Comparison of ENCODE assay signal across 27 mouse cellular contexts in genomic region chr2:160916714-160917113, GRCm38 (mm10). TPM values are rescaled to one million over a fixed set of nuclear protein-coding genes. Genes with fewer than 3 reads are reported as not detected.
DNase-seq lines count a peak whose midpoint lies in the region; ATAC-seq and TF ChIP-seq lines count a peak whose summit lies in the region.
"Had no signal": no experiment of that assay in that cellular context is flagged by ENCODE, and none has a peak within 500 bp of the region (broad histone marks: within the 10 kb centered on the region; RNA-seq: fewer than 3 reads in every experiment).

No protein-coding gene starts in this region.

- no peaks in the 10 kb centered on the region for H3K9me3 ChIP-seq in intestine, embryonic 14.5 days (ENCODE audit: control insufficient read depth, low read length)
- no peaks in the 10 kb centered on the region for H3K9me3 ChIP-seq in intestine, embryonic 16.5 days (ENCODE audit: control insufficient read depth, low read length)
- H3K9me3 ChIP-seq in embryonic facial prominence, embryonic 14.5 days (ENCODE audit: control insufficient read depth, low read length) = no peaks in the 10 kb centered on the region
- H3K9me3 ChIP-seq: forebrain, embryonic 10.5 days; forebrain, embryonic 15.5 days; heart, embryonic 10.5 days; heart, embryonic 13.5 days had no signal

- TF ChIP-seq CTCF in cerebellum, adult 2 months (IDR thresholded peaks at IDR 0.05; ENCODE audit: borderline replicate concordance, insufficient read depth, low read depth, low read length) = no peak

- no peaks in the 10 kb centered on the region for H3K36me3 ChIP-seq in intestine, embryonic 14.5 days (ENCODE audit: control insufficient read depth, insufficient read depth, low read length)
- H3K36me3 ChIP-seq in intestine, embryonic 16.5 days (ENCODE audit: control insufficient read depth, insufficient read depth, low read length) = no peaks in the 10 kb centered on the region
- no peaks in the 10 kb centered on the region for H3K36me3 ChIP-seq in embryonic facial prominence, embryonic 14.5 days (ENCODE audit: control insufficient read depth, insufficient read depth, low read length)
- H3K36me3 ChIP-seq: forebrain, embryonic 10.5 days; forebrain, embryonic 15.5 days; heart, embryonic 10.5 days; heart, embryonic 13.5 days had no signal

- no peak for ATAC-seq in intestine, embryonic 14.5 days (replicated peaks; ENCODE audit: low FRiP score, low TSS enrichment, low read depth)
- no peak for ATAC-seq in intestine, embryonic 16.5 days
- ATAC-seq in embryonic facial prominence, embryonic 14.5 days (ENCODE audit: low read depth) = no peak
- no peak for ATAC-seq in inflammation-experienced regulatory T-cells, adult 6 months
- ATAC-seq: forebrain, embryonic 15.5 days; hindbrain, postnatal 0 days had no signal

- peaks cover 37% of the 10 kb centered on the region for H3K4me1 ChIP-seq in cerebellum, adult 2 months (ENCODE audit: control insufficient read depth, insufficient read depth, low read length)
- H3K4me1 ChIP-seq in intestine, embryonic 14.5 days (replicated peaks; ENCODE audit: control insufficient read depth, insufficient read depth, low read length) = peaks cover 12% of the 10 kb centered on the region
- peaks cover 11% of the 10 kb centered on the region; the same call in 1 of the 2 replicates for H3K4me1 ChIP-seq in intestine, embryonic 16.5 days (ENCODE audit: control insufficient read depth, insufficient read depth, low read length)
- H3K4me1 ChIP-seq in embryonic facial prominence, embryonic 14.5 days (ENCODE audit: control insufficient read depth, insufficient read depth, low read length) = peaks cover 8% of the 10 kb centered on the region

- no peaks in the 10 kb centered on the region for H3K27me3 ChIP-seq in cerebellum, adult 2 months (ENCODE audit: control insufficient read depth, insufficient read depth, low read length)
- H3K27me3 ChIP-seq in intestine, embryonic 14.5 days (replicated peaks; ENCODE audit: control insufficient read depth, insufficient read depth, low read length) = peaks cover 10% of the 10 kb centered on the region
- peaks cover 15% of the 10 kb centered on the region for H3K27me3 ChIP-seq in intestine, embryonic 16.5 days (replicated peaks; ENCODE audit: control insufficient read depth, insufficient read depth, low read length)
- H3K27me3 ChIP-seq in embryonic facial prominence, embryonic 14.5 days (replicated peaks; ENCODE audit: control insufficient read depth, insufficient read depth, low read length) = peaks cover 5% of the 10 kb centered on the region; the same call in 1 of the 2 replicates

- WGBS in cerebellum, adult 2 months = 68% methylated on average over 8 of the region's 8 CpGs
- 87% methylated on average over 8 of the region's 8 CpGs for WGBS in intestine, embryonic 14.5 days
- 80% methylated on average over 8 of the region's 8 CpGs for WGBS in intestine, embryonic 16.5 days
- 73% methylated on average over 8 of the region's 8 CpGs for WGBS in embryonic facial prominence, embryonic 14.5 days

- no peak overlapping the region for H3K4me2 ChIP-seq in intestine, embryonic 14.5 days (ENCODE audit: low read length)
- H3K4me2 ChIP-seq in intestine, embryonic 16.5 days (ENCODE audit: low read depth, low read length) = no peak overlapping the region
- no peak overlapping the region for H3K4me2 ChIP-seq in embryonic facial prominence, embryonic 14.5 days (ENCODE audit: low read depth, low read length)
- H3K4me2 ChIP-seq: forebrain, embryonic 15.5 days; heart, embryonic 13.5 days; hindbrain, embryonic 14.5 days had no signal

- TF ChIP-seq POLR2A in cerebellum, adult 2 months (IDR thresholded peaks at IDR 0.05; ENCODE audit: borderline replicate concordance, insufficient read depth, low read length) = no peak

- H3K4me3 ChIP-seq in cerebellum, adult 2 months (replicated peaks; ENCODE audit: insufficient read depth, low read depth, low read length) = no peak overlapping the region
- no peak overlapping the region for H3K4me3 ChIP-seq in intestine, embryonic 14.5 days (ENCODE audit: low read depth, low read length)
- H3K4me3 ChIP-seq in intestine, embryonic 16.5 days (ENCODE audit: low read length) = no peak overlapping the region
- H3K4me3 ChIP-seq in embryonic facial prominence, embryonic 14.5 days (ENCODE audit: low read depth, low read length) = no peak overlapping the region
- H3K4me3 ChIP-seq: forebrain, embryonic 10.5 days; forebrain, embryonic 15.5 days; heart, adult 2 months; heart, embryonic 10.5 days; heart, embryonic 13.5 days had no signal

- peak overlapping the region; percentile 96 for H3K27ac ChIP-seq in cerebellum, adult 2 months (ENCODE audit: insufficient read depth, low read length)
- peak overlapping the region; percentile 54; the same call in 1 of the 2 replicates for H3K27ac ChIP-seq in intestine, embryonic 14.5 days (ENCODE audit: low read depth)
- H3K27ac ChIP-seq in intestine, embryonic 16.5 days (ENCODE audit: low read length) = no peak overlapping the region
- peak overlapping the region; percentile 39 for H3K27ac ChIP-seq in embryonic facial prominence, embryonic 14.5 days (replicated peaks; ENCODE audit: low read depth, low read length)
- H3K27ac ChIP-seq: forebrain, embryonic 15.5 days; heart, adult 2 months; heart, embryonic 10.5 days; heart, embryonic 13.5 days; hindbrain, embryonic 14.5 days; hindbrain, postnatal 0 days had no signal

- no peak for DNase-seq in cerebellum, adult 2 months
- no peak for DNase-seq in cerebellum, postnatal 10 days
- DNase-seq in intestine, embryonic 14.5 days (ENCODE audit: low spot score) = no peak
- DNase-seq in A20 (ENCODE audit: low read depth, low spot score) = peak; percentile 39
- peak; percentile 71 for DNase-seq in embryonic facial prominence, embryonic 14.5 days (ENCODE audit: low spot score)
- DNase-seq in left cerebral cortex, adult 8-10 months (ENCODE audit: low spot score in 2 of 2) = no peak
- DNase-seq: adrenal gland, postnatal 14 days; B cell, adult 2 months; embryo, embryonic 11 days; gastrocnemius, postnatal 10 days; gastrocnemius, postnatal 36 days; heart, adult 2 months; heart, postnatal 14 days; heart, postnatal 4 days; kidney, adult 11 months; kidney, adult 8-10 months had no signal

- H3K9ac ChIP-seq in intestine, embryonic 14.5 days (ENCODE audit: low read length) = no peak overlapping the region
- H3K9ac ChIP-seq in intestine, embryonic 16.5 days (ENCODE audit: low read depth, low read length) = no peak overlapping the region
- H3K9ac ChIP-seq in embryonic facial prominence, embryonic 14.5 days (ENCODE audit: low read depth, low read length) = no peak overlapping the region
- H3K9ac ChIP-seq: forebrain, embryonic 15.5 days; heart, embryonic 13.5 days; hindbrain, embryonic 14.5 days had no signal

RNA-seq across cellular contexts. Expression of gene Emilin3, which starts 4.6 kb away (rescaled TPM):
- polyA plus RNA-seq in cerebellum, adult 2 months (2012; rRNA removed) = 6.4 and 7.6 TPM in 2 replicates
- polyA plus RNA-seq in intestine, embryonic 14.5 days (2014; fragmentation: Nextera tagmentation; extraction: Ambion mirVana) = 28.8 and 29.0 TPM in 2 replicates
- 24.4 and 24.8 TPM in 2 replicates for polyA plus RNA-seq in intestine, embryonic 16.5 days (2015; fragmentation: Nextera tagmentation; extraction: Ambion mirVana)
- 21.6 and 26.0 TPM in 2 replicates for polyA plus RNA-seq in embryonic facial prominence, embryonic 14.5 days (2014; fragmentation: Nextera tagmentation; extraction: Ambion mirVana)
- not detected for polyA plus RNA-seq in inflammation-experienced regulatory T-cells, adult 6 months (2017; shearing (Covaris generic))
- under 1 TPM; 0.19 to 0.51 (median 0.32) TPM for total RNA-seq in left cerebral cortex, adult 8-10 months (2022)
- total RNA-seq: adrenal gland, adult 2 months; granulocyte monocyte progenitor cell, adult 5-6 weeks; MEL had no signal

RNA-seq across cellular contexts. Expression of gene Lpin3, which starts 36.2 kb away (rescaled TPM):
- polyA plus RNA-seq in cerebellum, adult 2 months (2012; rRNA removed) = 2.3 and 2.4 TPM in 2 replicates
- 3.7 and 4.5 TPM in 2 replicates for polyA plus RNA-seq in intestine, embryonic 14.5 days (2014; fragmentation: Nextera tagmentation; extraction: Ambion mirVana)
- 11.9 and 14.0 TPM in 2 replicates for polyA plus RNA-seq in intestine, embryonic 16.5 days (2015; fragmentation: Nextera tagmentation; extraction: Ambion mirVana)
- polyA plus RNA-seq in embryonic facial prominence, embryonic 14.5 days (2014; fragmentation: Nextera tagmentation; extraction: Ambion mirVana) = 1.1 and 1.4 TPM in 2 replicates
- under 1 TPM; 0.19 to 0.33 (median 0.24) TPM for polyA plus RNA-seq in inflammation-experienced regulatory T-cells, adult 6 months (2017; shearing (Covaris generic))
- total RNA-seq in left cerebral cortex, adult 8-10 months (2022) = 1 to 10 TPM in 2 of 4 experiments, under 1 TPM in 2; 0.76 to 1.2 (median 1.0) TPM
- total RNA-seq: granulocyte monocyte progenitor cell, adult 5-6 weeks had no signal

RNA-seq across cellular contexts. Expression of gene Zhx3, which starts 43.9 kb away (rescaled TPM):
- 26.2 and 27.7 TPM in 2 replicates for polyA plus RNA-seq in cerebellum, adult 2 months (2012; rRNA removed)
- 7.5 and 8.2 TPM in 2 replicates for polyA plus RNA-seq in intestine, embryonic 14.5 days (2014; fragmentation: Nextera tagmentation; extraction: Ambion mirVana)
- polyA plus RNA-seq in intestine, embryonic 16.5 days (2015; fragmentation: Nextera tagmentation; extraction: Ambion mirVana) = 5.9 and 6.6 TPM in 2 replicates
- polyA plus RNA-seq in embryonic facial prominence, embryonic 14.5 days (2014; fragmentation: Nextera tagmentation; extraction: Ambion mirVana) = 10.6 and 11.1 TPM in 2 replicates
- 10 to 100 TPM in 1 of 3 experiments, 1 to 10 TPM in 2; 4.8 to 10.6 (median 8.1) TPM for polyA plus RNA-seq in inflammation-experienced regulatory T-cells, adult 6 months (2017; shearing (Covaris generic))
- 10 to 100 TPM; 55.1 to 71.0 (median 64.2) TPM for total RNA-seq in left cerebral cortex, adult 8-10 months (2022)

Comparison
In these comparisons a context has a peak if more than half of its experiments do, and no peak if none do; other contexts are left out.
1. DNase-seq: peak in A20 (single experiment) and embryonic facial prominence, embryonic 14.5 days (single experiment); none in cerebellum, adult 2 months (0 of 2), cerebellum, postnatal 10 days (0 of 2), intestine, embryonic 14.5 days (single experiment) and left cerebral cortex, adult 8-10 months (0 of 2).